Mouse (Mus musculus) cerebellum, adult 2 months (tissue): ENCODE results near the gene Pawr. TPM values are rescaled to one million over a fixed set of nuclear protein-coding genes. Genes with fewer than 3 reads are reported as not detected.

Source experiments
- DNase-seq, 2 experiments: peaks; one replicate each; pipeline ENCODE4 v3.0.0; 2021
- H3K27ac ChIP-seq: fragments of 200-500 bp; 2 replicates; pipeline ENCODE4 v1.5.1; 2012; ENCODE audit warnings: low read length, control low read depth, inconsistent platforms; ENCODE audit not compliant: insufficient read depth
- H3K27me3 ChIP-seq: fragments of 200-500 bp; 2 replicates; pipeline ENCODE4 v1.6.1; 2012; ENCODE audit warnings: inconsistent platforms, mild to moderate bottlenecking, low read length, moderate library complexity; ENCODE audit not compliant: control insufficient read depth, insufficient read depth
- H3K4me1 ChIP-seq: fragments of 200-500 bp; 2 replicates; pipeline ENCODE4 v1.6.1; 2011; ENCODE audit warnings: low read length; ENCODE audit not compliant: control insufficient read depth, insufficient read depth
- H3K4me3 ChIP-seq: fragments of 200-500 bp; replicated peaks from 2 replicates; pipeline ENCODE3; 2011; ENCODE audit warnings: mild to moderate bottlenecking, low read depth, low read length, control low read depth; ENCODE audit not compliant: insufficient read depth
- CTCF ChIP-seq: fragments of 200-500 bp; IDR thresholded peaks from 2 replicates; pipeline ENCODE4 v1.5.1; 2011; ENCODE audit warnings: low read depth, mild to moderate bottlenecking, control low read depth, low read length, moderate library complexity, borderline replicate concordance; ENCODE audit not compliant: insufficient read depth
- POLR2A ChIP-seq: fragments of 200-500 bp; IDR thresholded peaks from 2 replicates; pipeline ENCODE4 v1.6.1; 2011; ENCODE audit warnings: low read length, control low read depth, borderline replicate concordance; ENCODE audit not compliant: insufficient read depth
- WGBS: fragments of 180-500 bp; shearing (Covaris S2); methylation state at CpG from one replicate; pipeline ENCODE4 v1.1.7; 2018; 5-methylcytosine and 5-hydroxymethylcytosine counted together
- polyA plus RNA-seq: library from polyadenylated mRNA; depleted of rRNA; stranded (reverse); fragments of >200 nt; gene quantifications from 2 replicates; pipeline ENCODE4 v1.2.3, GENCODE M21; 2012; rRNA removed

The Pawr gene
- 1.3 TPM in 2 replicates for polyA plus RNA-seq

DNA sequence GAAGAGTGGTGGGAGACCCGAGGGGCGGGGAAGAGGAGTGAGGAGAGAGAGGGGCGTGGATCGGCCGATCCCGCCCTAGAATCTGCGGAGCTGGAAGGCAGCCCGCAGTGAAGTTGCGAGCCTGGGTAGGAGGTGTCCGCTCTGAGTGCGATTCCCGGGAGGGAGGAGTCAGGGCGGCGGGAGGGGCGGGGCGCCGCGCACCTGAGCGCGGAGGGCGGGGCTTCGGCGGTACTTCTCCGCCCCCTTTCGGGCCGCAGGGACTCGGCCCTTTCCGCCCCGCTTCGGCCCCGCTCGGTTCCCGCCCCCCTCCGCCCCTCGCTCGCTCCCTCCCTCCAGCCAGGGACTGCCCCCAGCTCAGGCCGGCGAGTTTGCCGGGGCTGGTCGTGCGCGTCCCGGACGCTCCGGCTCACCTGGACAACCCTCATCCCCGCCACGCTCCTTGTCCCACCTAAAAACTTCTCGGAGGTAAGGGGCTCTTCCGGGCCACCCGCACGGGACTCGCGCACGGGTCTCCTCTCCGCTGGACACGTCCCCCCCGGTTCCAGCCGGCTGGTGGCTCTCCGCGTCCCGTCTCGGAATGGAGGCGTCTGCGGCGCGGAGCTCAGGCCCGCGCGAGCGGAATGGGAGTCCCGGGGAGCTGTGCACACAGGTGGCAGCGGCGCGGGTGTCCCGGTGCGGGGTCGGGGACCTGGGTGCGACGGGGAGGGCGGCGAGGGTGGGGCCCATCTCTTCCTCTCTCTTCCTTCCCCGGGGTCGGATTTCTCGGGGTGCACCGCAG lies at the start of gene Pawr:
Gene Pawr (plus strand): TSS at position 338 of the 778 bp plus-strand sequence.
- Histone ChIP-seq H3K27ac (no peak within 1 kb of the TSS), H3K4me3 (peak within 1 kb of the TSS; percentile 76), H3K4me1 (0 out of 2 replicates have a peak, but pooled peaks cover 3% of the 10 kb centered on the region), H3K27me3 (no peaks in the 10 kb centered on the region)
- peak; percentile 50 to 51 for DNase-seq
- no peak for TF ChIP-seq POLR2A
- no peak for TF ChIP-seq CTCF
- under 1% methylated on average over 80 of the region's 85 CpGs for WGBS

DNA sequence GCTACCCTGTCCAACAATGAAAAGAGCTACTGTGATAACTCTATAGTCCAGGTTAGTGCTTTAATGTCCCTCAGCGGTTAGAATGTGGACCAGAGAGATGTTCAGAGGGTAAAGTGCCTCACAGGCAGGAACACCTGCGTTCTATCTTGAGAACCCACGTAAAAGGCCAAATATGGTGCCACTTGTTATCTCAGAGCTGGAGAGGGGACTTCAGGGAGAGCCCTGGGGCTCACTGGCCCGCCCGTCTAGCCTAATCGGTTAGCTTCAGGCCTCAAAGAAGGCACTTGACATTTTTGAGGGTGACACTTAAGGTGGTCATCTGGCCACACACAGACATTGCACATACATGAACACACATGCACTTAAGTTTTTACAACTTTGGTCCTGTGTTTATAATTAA lies 49.6 kb upstream of the Pawr start:
- DNase-seq = no peak
- no peak overlapping the region for H3K27ac ChIP-seq
- no peak overlapping the region for H3K4me3 ChIP-seq
- H3K27me3 ChIP-seq = no peaks in the 10 kb centered on the region
- H3K4me1 ChIP-seq = no peaks in the 10 kb centered on the region
- WGBS = 91% methylated on average over 6 of the region's 6 CpGs
- no peak for TF ChIP-seq CTCF
- TF ChIP-seq POLR2A = no peak

DNA sequence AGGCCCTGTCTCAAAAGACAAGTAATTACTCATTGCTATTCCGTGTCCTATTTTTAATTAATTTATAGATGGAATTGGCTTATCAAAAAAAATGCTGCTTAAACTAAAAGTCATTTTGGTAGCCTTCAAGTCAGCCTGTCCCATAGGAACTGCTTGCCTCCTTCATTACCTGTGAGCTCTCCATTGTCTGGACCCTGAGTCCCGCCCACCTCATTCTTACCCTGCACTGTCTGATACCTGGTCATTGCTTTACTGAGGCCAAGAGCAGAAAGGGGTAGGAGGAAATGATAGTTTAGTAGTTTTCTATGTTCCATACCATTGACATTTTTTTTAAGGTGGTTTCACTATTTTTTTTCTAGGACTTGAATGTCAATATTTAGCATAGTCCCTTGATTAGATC lies 48.5 kb upstream of the Pawr start:
- TF ChIP-seq POLR2A (no peak), CTCF (no peak)
- WGBS = 96% methylated on average over 2 of the region's 2 CpGs

GRCm38 (mm10) chr10:108283837-108284236 lies 48.1 kb upstream of the Pawr start:
- no peak for TF ChIP-seq CTCF
- TF ChIP-seq POLR2A = no peak
- WGBS = 90% methylated on average over 4 of the region's 4 CpGs
- DNase-seq = no peak
- no peaks in the 10 kb centered on the region for H3K27me3 ChIP-seq
- H3K4me1 ChIP-seq = no peaks in the 10 kb centered on the region
- H3K4me3 ChIP-seq = no peak overlapping the region
- H3K27ac ChIP-seq = no peak overlapping the region

More for the DNA sequence above, 48.5 kb upstream of the Pawr start:
- H3K27me3 ChIP-seq = no peaks in the 10 kb centered on the region
- H3K27ac ChIP-seq = no peak overlapping the region
- no peak for DNase-seq
- H3K4me1 ChIP-seq = no peaks in the 10 kb centered on the region
- H3K4me3 ChIP-seq = no peak overlapping the region

DNA sequence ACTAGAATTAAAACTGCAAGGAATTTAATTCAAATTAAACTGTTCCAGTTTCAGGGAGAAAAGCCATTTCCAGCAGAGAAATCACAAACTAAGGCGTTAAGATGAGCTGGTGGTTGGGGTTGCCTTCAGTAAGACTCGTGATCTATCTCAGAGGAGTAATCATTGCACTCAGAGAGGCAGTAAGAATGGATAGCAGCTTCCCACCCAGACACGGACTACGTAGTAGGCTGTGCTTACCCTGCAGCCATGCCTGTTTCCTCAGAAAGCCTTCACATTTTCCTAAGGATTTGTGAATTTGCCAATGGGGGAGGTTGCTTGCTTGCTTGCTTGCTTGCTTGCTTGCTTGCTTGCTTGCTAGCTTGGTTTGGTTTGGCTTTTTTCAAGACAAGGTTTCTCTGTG lies 47.5 kb upstream of the Pawr start:
- Histone ChIP-seq H3K4me1 (no peaks in the 10 kb centered on the region), H3K4me3 (no peak overlapping the region), H3K27ac (no peak overlapping the region), H3K27me3 (no peaks in the 10 kb centered on the region)
- TF ChIP-seq CTCF (no peak), POLR2A (no peak)
- whole genome bisulfite sequencing = 89% methylated on average over 4 of the region's 4 CpGs
- DNase-seq = no peak

DNA sequence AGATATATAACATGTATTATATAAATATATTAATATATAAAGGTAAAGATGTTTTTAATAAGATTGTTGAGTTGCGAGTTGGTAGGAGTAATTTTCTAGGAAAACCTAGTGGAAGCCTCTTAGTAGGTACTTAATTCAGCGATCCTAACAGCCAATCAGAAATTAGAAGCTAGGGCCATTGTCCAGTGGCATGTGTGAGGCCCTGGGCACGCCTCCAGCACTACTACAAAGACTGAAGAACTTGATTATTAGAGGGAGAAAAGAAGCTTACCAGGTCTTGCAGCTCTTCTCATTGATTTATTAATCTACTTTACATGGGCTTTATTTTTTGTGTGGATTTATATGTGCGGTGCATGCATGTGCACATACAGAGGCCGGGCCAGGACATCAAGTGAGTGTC lies 46.9 kb upstream of the Pawr start:
- WGBS = 88% methylated on average over 5 of the region's 5 CpGs
- no peak for TF ChIP-seq POLR2A
- TF ChIP-seq CTCF = no peak

DNA sequence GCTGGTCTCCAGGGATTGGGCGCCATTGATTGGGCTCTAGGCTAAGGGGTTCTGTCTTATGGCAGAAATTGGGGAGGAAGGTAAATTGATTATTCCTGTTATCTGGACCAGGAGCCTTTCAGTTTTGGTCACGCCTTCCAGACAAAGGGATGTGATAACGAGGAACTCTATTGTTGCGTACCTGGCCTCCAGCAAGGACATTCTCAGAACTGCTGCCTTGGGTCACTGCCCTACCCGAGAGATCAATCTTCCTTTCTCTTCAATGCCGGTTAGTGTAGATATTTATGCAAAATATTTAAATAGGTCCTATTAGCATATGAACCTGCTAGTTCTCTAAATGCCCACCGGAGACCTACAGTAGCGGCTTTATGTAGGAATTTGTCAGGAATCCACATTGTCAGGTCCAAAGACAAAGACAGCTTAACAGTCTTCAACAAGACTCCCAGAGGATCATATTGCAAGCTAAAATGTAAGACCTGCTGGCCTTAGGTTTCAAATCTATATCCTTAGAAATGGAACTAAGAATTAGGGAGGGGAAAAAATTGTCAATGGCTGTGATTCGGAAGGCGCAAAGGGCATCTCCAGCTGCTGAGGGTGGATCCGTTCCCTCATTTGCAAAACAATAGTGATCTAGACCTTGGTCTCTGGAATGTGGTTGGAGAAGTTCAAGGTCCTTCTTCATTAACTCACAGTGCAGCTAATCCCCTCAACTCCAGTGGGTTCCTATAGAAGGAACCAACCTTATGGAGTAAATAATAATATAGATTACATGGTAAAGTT lies 45.1 kb upstream of the Pawr start:
- no peak for DNase-seq
- WGBS = 75% methylated on average over 11 of the region's 11 CpGs
- H3K27ac ChIP-seq = no peak overlapping the region
- TF ChIP-seq CTCF (no peak), POLR2A (no peak)
- H3K27me3 ChIP-seq = no peaks in the 10 kb centered on the region
- no peak overlapping the region for H3K4me3 ChIP-seq
- no peaks in the 10 kb centered on the region for H3K4me1 ChIP-seq

More for the DNA sequence above, 46.9 kb upstream of the Pawr start:
- Histone ChIP-seq H3K27me3 (no peaks in the 10 kb centered on the region), H3K27ac (no peak overlapping the region), H3K4me3 (no peak overlapping the region), H3K4me1 (no peaks in the 10 kb centered on the region)
- no peak for DNase-seq
